Mouse (Mus musculus): ENCODE measurements around the gene Adgrg3. TPM values are rescaled to one million over a fixed set of nuclear protein-coding genes. Genes with fewer than 3 reads are reported as not detected.
A peak's percentile ranks its signal among the peaks of the same experiment; 100 is the strongest.

Gene Adgrg3
- polyA plus RNA-seq, 1 experiment from 2014 or later = 1.6 TPM

- Histone ChIP-seq H3K4me2 (no peak overlapping the region), H3K27me3 (no peaks in the 10 kb centered on the region), H3K36me3 (no peaks in the 10 kb centered on the region), H3K4me1 (replicated peaks) (0 out of 2 replicates have a peak, but pooled peaks cover 4% of the 10 kb centered on the region), H3K27ac (no peak overlapping the region), H3K9ac (no peak overlapping the region), H3K4me3 (no peak overlapping the region), H3K9me3 (no peaks in the 10 kb centered on the region)
- no peak for ATAC-seq (ENCODE audit: low FRiP score)
- WGBS = 74% methylated on average over 6 of the region's 6 CpGs
These were observed 24.6 kb downstream of the Adgrg3 start for GRCm38 (mm10) chr8:95041883-95042784.

GRCm38 (mm10) chr8:95044811-95045210, 27.3 kb downstream of the Adgrg3 start:
- no peak overlapping the region for H3K9ac ChIP-seq
- no peak overlapping the region for H3K4me3 ChIP-seq
- H3K27ac ChIP-seq = no peak overlapping the region
- no peaks in the 10 kb centered on the region for H3K27me3 ChIP-seq
- no peak for ATAC-seq (ENCODE audit: low FRiP score)
- no peak overlapping the region for H3K4me2 ChIP-seq
- H3K9me3 ChIP-seq = no peaks in the 10 kb centered on the region
- H3K36me3 ChIP-seq = no peaks in the 10 kb centered on the region
- WGBS = 58% methylated on average over 4 of the region's 4 CpGs
- peaks cover 10% of the 10 kb centered on the region; the same call in 1 of the 2 replicates for H3K4me1 ChIP-seq (replicated peaks)

GRCm38 (mm10) chr8:95046982-95047381, 29.5 kb downstream of the Adgrg3 start:
- Histone ChIP-seq H3K4me2 (no peak overlapping the region), H3K27ac (0 out of 2 replicates have a peak overlapping the region, but pooled peaks have one; percentile 25), H3K9ac (no peak overlapping the region), H3K4me3 (no peak overlapping the region), H3K9me3 (no peaks in the 10 kb centered on the region), H3K4me1 (replicated peaks) (peaks cover 10% of the 10 kb centered on the region; the same call in 1 of the 2 replicates), H3K36me3 (no peaks in the 10 kb centered on the region), H3K27me3 (no peaks in the 10 kb centered on the region)
- 82% methylated on average over 3 of the region's 3 CpGs for WGBS
- no peak for ATAC-seq (ENCODE audit: low FRiP score)

- Histone ChIP-seq H3K4me3 (no peak overlapping the region), H3K4me2 (no peak overlapping the region), H3K9ac (no peak overlapping the region), H3K27ac (no peak overlapping the region), H3K9me3 (no peaks in the 10 kb centered on the region), H3K27me3 (no peaks in the 10 kb centered on the region), H3K4me1 (replicated peaks) (peaks cover 10% of the 10 kb centered on the region; the same call in 1 of the 2 replicates), H3K36me3 (no peaks in the 10 kb centered on the region)
- no peak for ATAC-seq (ENCODE audit: low FRiP score)
- 67% methylated on average over 6 of the region's 6 CpGs for WGBS
These were observed 30.6 kb downstream of the Adgrg3 start for GRCm38 (mm10) chr8:95047884-95048680.

GRCm38 (mm10) chr8:95049636-95050035, 32.1 kb downstream of the Adgrg3 start:
- 78% methylated on average over 2 of the region's 2 CpGs for WGBS
- H3K9ac ChIP-seq = no peak overlapping the region
- H3K4me2 ChIP-seq = no peak overlapping the region
- H3K9me3 ChIP-seq = no peaks in the 10 kb centered on the region
- ATAC-seq (ENCODE audit: low FRiP score) = no peak
- no peaks in the 10 kb centered on the region for H3K36me3 ChIP-seq
- no peak overlapping the region for H3K4me3 ChIP-seq
- H3K27me3 ChIP-seq = no peaks in the 10 kb centered on the region
- no peak overlapping the region for H3K27ac ChIP-seq
- H3K4me1 ChIP-seq (replicated peaks) = peaks cover 10% of the 10 kb centered on the region; the same call in 1 of the 2 replicates

- H3K4me3 ChIP-seq = no peak overlapping the region
- 60% methylated on average over 6 of the region's 6 CpGs for WGBS
- H3K36me3 ChIP-seq = no peaks in the 10 kb centered on the region
- ATAC-seq (ENCODE audit: low FRiP score) = peak; percentile 34; the same call in 1 of the 2 replicates
- no peak overlapping the region for H3K27ac ChIP-seq
- H3K27me3 ChIP-seq = no peaks in the 10 kb centered on the region
- no peak overlapping the region for H3K4me2 ChIP-seq
- H3K4me1 ChIP-seq (replicated peaks) = 0 out of 2 replicates have a peak, but pooled peaks cover 2% of the 10 kb centered on the region
- H3K9me3 ChIP-seq = no peaks in the 10 kb centered on the region
- H3K9ac ChIP-seq = no peak overlapping the region
These were observed 36.9 kb downstream of the Adgrg3 start for GRCm38 (mm10) chr8:95054438-95054837.

GRCm38 (mm10) chr8:95054927-95055510, 37.5 kb downstream of the Adgrg3 start, which contains the start of gene Drc7:
TSS of gene Drc7 (plus strand) at chr8:95055103.
- no peak within 1 kb of the TSS for H3K9ac ChIP-seq
- H3K36me3 ChIP-seq = no peaks in the 10 kb centered on the region
- H3K4me3 ChIP-seq = no peak within 1 kb of the TSS
- 26% methylated on average over 2 of the region's 2 CpGs for WGBS
- H3K27me3 ChIP-seq = no peaks in the 10 kb centered on the region
- H3K4me1 ChIP-seq (replicated peaks) = 0 out of 2 replicates have a peak, but pooled peaks cover 2% of the 10 kb centered on the region
- H3K4me2 ChIP-seq = 0 out of 2 replicates have a peak within 1 kb of the TSS, but pooled peaks have one; percentile 8
- no peaks in the 10 kb centered on the region for H3K9me3 ChIP-seq
- H3K27ac ChIP-seq = no peak within 1 kb of the TSS
- ATAC-seq (ENCODE audit: low FRiP score) = peak; percentile 86

GRCm38 (mm10) chr8:95056414-95056813, 38.9 kb downstream of the Adgrg3 start:
- H3K4me3 ChIP-seq = no peak overlapping the region
- H3K4me2 ChIP-seq = no peak overlapping the region
- no peak for ATAC-seq (ENCODE audit: low FRiP score)
- no peaks in the 10 kb centered on the region for H3K9me3 ChIP-seq
- H3K9ac ChIP-seq = no peak overlapping the region
- 0 out of 2 replicates have a peak, but pooled peaks cover 2% of the 10 kb centered on the region for H3K4me1 ChIP-seq (replicated peaks)
- no peak overlapping the region for H3K27ac ChIP-seq
- no peaks in the 10 kb centered on the region for H3K36me3 ChIP-seq
- H3K27me3 ChIP-seq = no peaks in the 10 kb centered on the region
- 94% methylated on average over 5 of the region's 5 CpGs for WGBS

GRCm38 (mm10) chr8:95058661-95059060, 41.2 kb downstream of the Adgrg3 start:
- Histone ChIP-seq H3K9me3 (no peaks in the 10 kb centered on the region), H3K27me3 (no peaks in the 10 kb centered on the region), H3K4me3 (no peak overlapping the region), H3K36me3 (no peaks in the 10 kb centered on the region), H3K27ac (no peak overlapping the region), H3K9ac (no peak overlapping the region), H3K4me2 (no peak overlapping the region), H3K4me1 (replicated peaks) (0 out of 2 replicates have a peak, but pooled peaks cover 2% of the 10 kb centered on the region)
- 90% methylated on average over 6 of the region's 6 CpGs for WGBS
- no peak for ATAC-seq (ENCODE audit: low FRiP score)

- H3K27me3 ChIP-seq = no peaks in the 10 kb centered on the region
These were observed 42.5 kb downstream of the Adgrg3 start for GRCm38 (mm10) chr8:95059812-95060533.

GRCm38 (mm10) chr8:95064531-95064930, 47.0 kb downstream of the Adgrg3 start:
- Histone ChIP-seq H3K27me3 (no peaks in the 10 kb centered on the region), H3K4me2 (no peak overlapping the region), H3K36me3 (no peaks in the 10 kb centered on the region), H3K27ac (no peak overlapping the region), H3K9me3 (no peaks in the 10 kb centered on the region), H3K4me3 (no peak overlapping the region), H3K9ac (no peak overlapping the region), H3K4me1 (replicated peaks) (no peaks in the 10 kb centered on the region)
- ATAC-seq (ENCODE audit: low FRiP score) = no peak
- WGBS = 90% methylated on average over 2 of the region's 2 CpGs

More at GRCm38 (mm10) chr8:95059812-95060533, 42.5 kb downstream of the Adgrg3 start:
- no peaks in the 10 kb centered on the region for H3K36me3 ChIP-seq
- H3K4me1 ChIP-seq (replicated peaks) = 0 out of 2 replicates have a peak, but pooled peaks cover 1% of the 10 kb centered on the region
- no peak overlapping the region for H3K9ac ChIP-seq
- 68% methylated on average over 6 of the region's 6 CpGs for WGBS
- H3K4me3 ChIP-seq = no peak overlapping the region
- no peak overlapping the region for H3K4me2 ChIP-seq
- H3K27ac ChIP-seq = no peak overlapping the region
- H3K9me3 ChIP-seq = no peaks in the 10 kb centered on the region
- ATAC-seq (ENCODE audit: low FRiP score) = no peak

Measured in hindbrain, embryonic 13.5 days (tissue).